Mouse (Mus musculus): ENCODE results near the gene Pole2. TPM values are rescaled to one million over a fixed set of nuclear protein-coding genes. Genes with fewer than 3 reads are reported as not detected.

Gene Pole2
- polyA plus RNA-seq, 1 experiment from 2014 or later: 5.3 TPM

DNA sequence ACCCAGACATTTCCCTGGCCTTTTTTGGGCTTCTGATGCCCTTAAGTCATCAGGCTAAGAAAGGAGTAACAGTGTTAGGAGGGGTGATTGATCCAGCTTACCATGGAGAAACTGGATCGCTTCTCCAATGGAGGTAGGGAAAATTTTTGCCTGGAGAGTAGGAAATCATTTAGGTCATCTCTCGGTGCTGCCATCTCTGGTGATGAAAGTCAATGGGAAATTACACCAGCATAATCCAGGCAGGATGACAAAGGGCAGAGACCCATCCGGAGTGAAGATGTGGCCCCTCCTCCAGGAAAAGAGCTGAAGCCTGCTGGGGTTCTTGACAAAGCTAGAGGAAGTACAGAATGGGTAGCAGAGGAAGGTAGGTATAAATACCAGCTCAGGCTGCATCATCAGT is 10.3 kb upstream of the Pole2 start:
- no peak overlapping the region for H3K4me2 ChIP-seq
- no peak for ATAC-seq (ENCODE audit: low FRiP score, low read depth)
- no peaks in the 10 kb centered on the region for H3K9me3 ChIP-seq
- WGBS: 35% methylated on average over 3 of the region's 3 CpGs
- H3K27ac ChIP-seq (replicated peaks): no peak overlapping the region
- H3K36me3 ChIP-seq: no peaks in the 10 kb centered on the region
- H3K4me1 ChIP-seq (replicated peaks): peaks cover 7% of the 10 kb centered on the region
- no peak overlapping the region for H3K9ac ChIP-seq
- H3K27me3 ChIP-seq: no peaks in the 10 kb centered on the region
- no peak overlapping the region for H3K4me3 ChIP-seq

DNA sequence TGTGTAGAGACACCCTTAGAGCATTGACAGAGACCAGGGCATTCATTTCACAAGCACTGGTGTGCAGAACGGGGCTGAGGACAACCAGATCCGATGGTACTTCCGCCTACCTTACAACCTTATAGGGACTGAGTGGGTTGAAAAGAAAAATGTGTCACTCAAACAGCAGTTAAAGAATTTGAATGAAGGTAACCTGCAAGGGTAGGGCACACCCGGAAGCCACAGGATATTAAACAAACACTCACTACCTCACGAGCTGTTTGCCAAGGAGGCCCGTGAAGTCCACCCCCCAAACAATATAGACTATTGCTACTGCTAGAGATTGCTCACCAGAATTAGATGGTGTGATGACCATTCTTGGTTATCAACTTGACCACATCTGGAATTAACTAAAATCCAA is 7.8 kb upstream of the Pole2 start:
- Histone ChIP-seq H3K36me3 (no peaks in the 10 kb centered on the region), H3K4me3 (no peak overlapping the region), H3K27ac (replicated peaks) (no peak overlapping the region), H3K4me2 (no peak overlapping the region), H3K4me1 (replicated peaks) (peaks cover 2% of the 10 kb centered on the region), H3K9ac (no peak overlapping the region), H3K27me3 (no peaks in the 10 kb centered on the region), H3K9me3 (no peaks in the 10 kb centered on the region)
- WGBS: 93% methylated on average over 6 of the region's 6 CpGs
- no peak for ATAC-seq (ENCODE audit: low FRiP score, low read depth)

DNA sequence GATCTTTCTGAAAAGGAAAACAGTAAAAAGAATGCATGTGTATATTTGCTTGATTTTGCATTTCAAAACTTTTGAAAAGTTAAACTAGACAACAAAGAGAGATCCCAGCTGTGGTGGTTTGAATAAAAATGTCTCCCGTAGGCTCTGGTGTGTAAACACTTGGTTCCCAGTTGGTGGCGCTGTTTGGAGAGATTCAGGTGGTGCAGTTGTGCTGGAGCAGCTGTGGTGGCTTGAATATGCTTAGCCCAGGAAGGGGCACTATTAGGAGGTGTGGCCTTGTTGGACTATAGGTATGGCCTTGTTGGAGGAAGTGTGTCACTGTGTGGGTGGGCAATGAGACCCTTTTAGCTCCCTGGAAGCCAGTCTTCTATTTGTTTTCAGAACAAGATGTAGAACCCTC is 1.3 kb upstream of the Pole2 start:
- Histone ChIP-seq H3K4me3 (no peak overlapping the region), H3K36me3 (no peaks in the 10 kb centered on the region), H3K27ac (replicated peaks) (no peak overlapping the region), H3K9me3 (no peaks in the 10 kb centered on the region), H3K4me1 (replicated peaks) (peaks cover 9% of the 10 kb centered on the region; the same call in 1 of the 2 replicates), H3K27me3 (no peaks in the 10 kb centered on the region), H3K4me2 (no peak overlapping the region), H3K9ac (no peak overlapping the region)
- WGBS: 70% methylated on average over 2 of the region's 2 CpGs
- no peak for ATAC-seq (ENCODE audit: low FRiP score, low read depth)

DNA sequence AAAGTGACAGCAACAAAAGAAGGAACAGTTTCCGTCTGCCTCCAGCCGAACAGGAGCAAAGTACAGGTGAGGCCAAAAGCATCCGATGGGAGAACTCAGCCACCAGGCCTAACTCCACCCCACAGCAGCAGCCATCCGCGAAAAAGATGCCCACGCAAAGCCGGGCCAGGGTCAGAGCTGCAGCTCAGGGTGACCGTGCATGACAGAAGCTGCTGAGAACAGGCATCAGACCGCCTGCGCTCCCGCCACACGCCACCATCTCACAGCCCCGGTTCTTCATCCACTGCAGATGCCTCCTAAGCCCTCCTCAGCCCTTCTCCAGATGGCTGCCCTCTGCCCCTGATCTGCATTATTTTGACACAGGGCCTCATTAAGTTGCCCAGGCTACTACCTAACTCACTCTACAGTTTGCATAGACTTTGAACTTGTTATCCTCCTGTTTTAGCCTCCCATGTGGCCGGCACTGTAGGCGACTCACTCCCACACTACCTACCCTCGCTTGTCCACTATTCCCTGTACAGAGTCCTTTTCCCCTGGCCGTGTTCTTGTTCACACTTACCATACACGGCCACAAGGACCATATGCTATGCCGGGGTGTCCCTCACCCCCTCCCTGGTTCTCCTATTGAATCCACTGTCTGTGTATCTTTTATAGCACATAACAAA is 7.2 kb downstream of the Pole2 start:
- H3K4me2 ChIP-seq: no peak overlapping the region
- H3K4me3 ChIP-seq: no peak overlapping the region
- no peak overlapping the region for H3K27ac ChIP-seq (replicated peaks)
- 91% methylated on average over 19 of the region's 19 CpGs for WGBS
- no peak overlapping the region for H3K9ac ChIP-seq
- H3K9me3 ChIP-seq: no peaks in the 10 kb centered on the region
- ATAC-seq (ENCODE audit: low FRiP score, low read depth): no peak
- H3K4me1 ChIP-seq (replicated peaks): no peaks in the 10 kb centered on the region
- H3K36me3 ChIP-seq: no peaks in the 10 kb centered on the region
- H3K27me3 ChIP-seq: no peaks in the 10 kb centered on the region

DNA sequence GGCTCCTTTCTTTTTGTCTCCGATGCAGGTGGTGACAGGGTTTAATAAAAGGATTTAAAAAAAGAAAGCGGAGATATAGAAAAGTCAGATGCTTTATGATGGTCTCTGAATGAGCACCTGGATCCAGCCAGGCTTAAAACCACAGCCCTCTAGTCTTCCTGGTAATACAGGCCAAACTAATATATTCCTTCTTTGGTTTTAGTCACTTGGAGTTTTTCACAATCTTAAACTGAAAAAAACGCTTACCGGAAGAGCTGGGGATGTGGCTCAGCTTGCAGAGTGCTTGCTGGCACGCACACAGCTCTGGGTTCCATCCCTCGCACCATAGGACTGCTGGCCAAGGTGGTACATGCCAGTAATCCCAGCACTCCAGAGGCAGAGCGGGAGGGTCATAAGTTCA is 11.4 kb downstream of the Pole2 start:
- Histone ChIP-seq H3K36me3 (no peaks in the 10 kb centered on the region), H3K4me2 (no peak overlapping the region), H3K9ac (no peak overlapping the region), H3K27ac (replicated peaks) (no peak overlapping the region), H3K4me1 (replicated peaks) (no peaks in the 10 kb centered on the region), H3K9me3 (no peaks in the 10 kb centered on the region), H3K4me3 (no peak overlapping the region), H3K27me3 (no peaks in the 10 kb centered on the region)
- no peak for ATAC-seq (ENCODE audit: low FRiP score, low read depth)
- WGBS: 93% methylated on average over 7 of the region's 7 CpGs

DNA sequence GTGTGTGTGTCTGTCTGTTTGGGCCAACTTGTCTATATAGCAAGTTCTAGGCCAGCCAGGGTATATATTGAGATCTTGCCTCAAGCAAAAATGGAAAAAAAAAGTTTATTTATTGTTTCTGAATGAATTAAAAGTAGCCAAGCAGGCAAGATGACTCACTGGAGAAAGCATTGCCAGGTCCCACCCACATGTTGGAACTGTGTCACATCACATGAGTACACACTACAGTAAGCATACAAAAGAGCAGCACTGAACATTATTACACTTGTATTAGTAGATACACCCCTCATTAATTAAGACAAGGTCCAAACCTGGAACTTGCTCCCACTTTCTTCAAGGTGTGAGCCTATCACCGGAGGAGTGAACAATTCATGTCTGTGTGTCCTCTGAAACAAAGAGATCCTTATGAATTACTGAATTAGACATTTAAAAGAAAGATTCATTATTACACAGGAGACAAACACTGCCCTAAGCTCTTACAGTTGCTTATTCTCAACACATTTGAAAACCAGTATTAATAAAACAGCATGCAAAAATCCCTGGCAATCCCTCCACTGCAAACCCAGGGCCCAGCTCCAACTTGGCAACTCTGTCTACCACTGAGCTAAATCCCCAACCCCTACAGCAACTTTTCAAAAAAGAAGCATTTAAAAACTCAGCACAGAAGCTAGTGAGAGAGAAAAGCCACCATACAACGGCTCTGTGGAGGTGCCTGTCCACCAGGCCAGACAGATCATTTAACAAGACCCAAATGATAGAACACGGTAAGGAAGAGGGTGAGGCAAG is 12.8 kb downstream of the Pole2 start:
- Histone ChIP-seq H3K27me3 (no peaks in the 10 kb centered on the region), H3K9me3 (no peaks in the 10 kb centered on the region), H3K9ac (no peak overlapping the region), H3K27ac (replicated peaks) (no peak overlapping the region), H3K36me3 (no peaks in the 10 kb centered on the region), H3K4me2 (no peak overlapping the region), H3K4me3 (no peak overlapping the region), H3K4me1 (replicated peaks) (no peaks in the 10 kb centered on the region)
- WGBS: 88% methylated on average over 3 of the region's 3 CpGs
- ATAC-seq (ENCODE audit: low FRiP score, low read depth): no peak

DNA sequence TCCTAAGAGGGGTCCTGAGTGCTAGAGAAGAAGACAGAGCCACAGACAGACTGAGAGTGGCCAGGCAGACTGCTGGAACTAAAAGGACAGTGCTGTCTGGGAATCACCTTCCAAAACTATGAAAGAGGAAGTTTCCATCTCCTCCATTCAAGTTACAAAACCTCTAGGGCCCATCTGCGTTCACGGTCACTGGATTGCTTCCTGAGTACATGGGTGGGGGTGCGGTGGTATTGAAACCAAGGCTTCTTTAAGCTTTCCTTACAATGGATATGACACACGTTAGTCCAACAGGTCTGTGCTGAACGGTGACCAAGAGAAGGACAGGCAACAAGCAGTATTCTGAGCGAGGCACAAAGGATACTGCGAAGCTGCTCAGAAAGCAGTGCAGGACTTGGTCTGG is 13.6 kb downstream of the Pole2 start:
- Histone ChIP-seq H3K27ac (replicated peaks) (no peak overlapping the region), H3K27me3 (no peaks in the 10 kb centered on the region), H3K4me3 (no peak overlapping the region), H3K4me2 (no peak overlapping the region), H3K9me3 (no peaks in the 10 kb centered on the region), H3K36me3 (no peaks in the 10 kb centered on the region), H3K4me1 (replicated peaks) (no peaks in the 10 kb centered on the region), H3K9ac (no peak overlapping the region)
- 95% methylated on average over 7 of the region's 7 CpGs for WGBS
- ATAC-seq (ENCODE audit: low FRiP score, low read depth): no peak

DNA sequence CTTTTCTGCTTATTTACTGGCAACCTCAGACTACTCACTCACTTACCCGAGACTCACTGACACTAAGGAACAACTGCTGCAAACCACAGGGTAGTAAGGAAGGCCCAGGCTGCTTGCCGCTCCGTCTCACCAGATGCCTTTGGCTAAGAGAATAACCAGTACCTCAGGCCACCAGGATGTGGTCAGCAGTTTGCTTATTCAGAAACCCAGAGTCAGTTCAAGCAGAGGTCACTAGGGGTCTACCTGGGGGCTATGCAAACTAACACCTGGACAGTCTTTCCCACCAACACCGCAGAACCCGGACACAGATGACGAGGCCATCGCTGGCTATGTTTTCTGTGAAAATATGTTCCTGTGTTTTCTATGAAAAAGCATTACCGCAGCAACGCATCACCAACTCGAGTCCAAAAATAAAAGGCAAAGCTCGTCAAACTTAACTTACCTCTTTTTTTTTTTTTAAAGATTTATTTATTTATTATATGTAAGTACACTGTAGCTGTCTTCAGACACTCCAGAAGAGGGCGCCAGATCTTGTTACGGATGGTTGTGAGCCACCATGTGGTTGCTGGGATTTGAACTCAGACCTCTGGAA is 14.7 kb downstream of the Pole2 start:
- no peak overlapping the region for H3K27ac ChIP-seq (replicated peaks)

DNA sequence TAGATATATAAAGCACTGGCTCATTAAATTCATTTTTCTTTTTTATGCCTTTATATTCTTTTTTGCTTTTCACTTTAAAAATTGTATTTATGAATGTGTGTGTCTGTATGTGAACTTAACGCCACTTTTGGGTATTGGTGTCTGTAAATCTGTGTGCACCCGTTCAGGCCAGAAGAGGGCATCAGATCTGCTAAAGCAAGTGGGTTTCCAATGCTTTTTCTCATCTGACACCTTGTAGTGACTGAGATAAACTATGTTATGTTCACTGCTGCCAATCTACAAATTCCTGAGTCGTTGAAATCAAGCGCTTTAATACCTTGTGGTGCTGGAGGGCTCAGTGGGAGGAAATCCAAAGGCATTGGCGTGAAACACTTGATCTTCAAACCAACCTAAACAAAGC is 16.9 kb downstream of the Pole2 start:
- 86% methylated on average over 5 of the region's 5 CpGs for WGBS
- Histone ChIP-seq H3K27me3 (no peaks in the 10 kb centered on the region), H3K4me1 (replicated peaks) (no peaks in the 10 kb centered on the region), H3K36me3 (no peaks in the 10 kb centered on the region), H3K4me3 (no peak overlapping the region), H3K9me3 (no peaks in the 10 kb centered on the region), H3K27ac (replicated peaks) (no peak overlapping the region), H3K4me2 (no peak overlapping the region), H3K9ac (no peak overlapping the region)
- ATAC-seq (ENCODE audit: low FRiP score, low read depth): no peak

More for the DNA sequence above, 14.7 kb downstream of the Pole2 start:
- H3K27me3 ChIP-seq: no peaks in the 10 kb centered on the region
- H3K9me3 ChIP-seq: no peaks in the 10 kb centered on the region
- no peaks in the 10 kb centered on the region for H3K36me3 ChIP-seq
- no peak overlapping the region for H3K4me2 ChIP-seq
- no peak for ATAC-seq (ENCODE audit: low FRiP score, low read depth)
- 95% methylated on average over 13 of the region's 13 CpGs for WGBS
- H3K9ac ChIP-seq: no peak overlapping the region
- no peak overlapping the region for H3K4me3 ChIP-seq
- no peaks in the 10 kb centered on the region for H3K4me1 ChIP-seq (replicated peaks)

DNA sequence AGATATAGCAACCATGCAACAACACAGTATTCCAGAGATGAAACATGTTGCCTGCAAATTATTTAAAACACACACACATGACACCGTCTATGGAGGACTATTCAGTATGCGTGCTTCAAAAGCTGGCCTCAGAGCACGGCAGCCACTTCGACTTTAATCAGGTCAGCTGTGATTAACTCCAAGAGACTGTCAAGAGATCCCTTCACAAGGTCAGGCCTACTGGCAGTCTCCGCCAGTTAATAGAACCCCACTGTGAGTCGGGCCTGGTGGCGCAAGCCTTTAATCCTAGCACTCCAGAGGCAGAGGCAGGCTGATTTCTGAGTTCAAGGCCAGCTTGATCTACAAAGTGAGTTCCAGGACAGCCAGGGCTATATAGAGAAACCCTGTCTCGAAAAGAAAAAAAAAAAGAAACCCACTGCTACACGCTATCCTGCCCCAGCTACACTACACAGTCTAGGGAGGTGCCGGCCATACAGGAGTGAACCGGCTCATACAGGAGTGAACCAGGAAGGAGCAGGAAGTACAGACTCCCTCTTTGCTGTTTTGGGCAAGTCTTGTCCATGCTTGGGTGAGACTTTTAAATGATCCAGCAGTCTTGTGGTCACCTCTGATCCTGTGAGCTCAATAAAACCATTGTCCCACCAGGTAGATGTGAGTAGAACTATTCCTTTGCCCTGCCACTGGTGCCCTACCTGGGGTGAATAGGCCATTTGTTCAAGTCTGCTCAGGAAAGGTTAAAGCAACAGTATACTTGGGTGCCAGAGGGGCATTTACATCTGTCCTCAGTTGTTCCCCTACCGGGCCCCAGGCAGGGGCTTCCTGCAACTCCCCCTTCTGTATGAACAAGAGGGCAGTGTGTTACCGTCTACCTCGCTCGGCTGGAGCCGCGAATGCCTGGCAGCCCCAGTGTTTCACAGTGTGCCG is 17.7 kb downstream of the Pole2 start:
- WGBS: 91% methylated on average over 18 of the region's 18 CpGs
- Histone ChIP-seq H3K4me2 (no peak overlapping the region), H3K36me3 (no peaks in the 10 kb centered on the region), H3K9me3 (no peaks in the 10 kb centered on the region), H3K4me3 (no peak overlapping the region), H3K9ac (no peak overlapping the region), H3K27ac (replicated peaks) (no peak overlapping the region), H3K27me3 (no peaks in the 10 kb centered on the region), H3K4me1 (replicated peaks) (no peaks in the 10 kb centered on the region)
- ATAC-seq (ENCODE audit: low FRiP score, low read depth): no peak

DNA sequence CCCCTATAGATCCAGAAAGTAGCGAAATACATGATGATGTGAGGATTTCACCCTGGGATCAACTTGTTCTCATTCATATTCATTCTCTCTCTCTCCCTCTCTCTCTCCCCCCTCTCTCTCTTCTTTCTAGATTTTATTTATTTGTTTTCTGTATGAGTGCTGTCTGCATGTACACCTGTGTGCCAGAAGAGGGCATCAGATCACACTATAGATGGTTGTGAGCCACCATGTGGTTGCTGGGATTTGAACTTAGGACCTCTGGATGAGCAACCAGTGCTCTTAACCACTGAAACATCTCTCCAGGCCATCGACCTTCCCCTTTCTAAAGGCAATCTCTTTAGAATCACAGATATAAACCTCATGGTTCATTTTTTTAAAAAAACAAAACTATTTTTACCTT is 19.5 kb downstream of the Pole2 start:
- no peaks in the 10 kb centered on the region for H3K9me3 ChIP-seq
- no peaks in the 10 kb centered on the region for H3K27me3 ChIP-seq
- no peaks in the 10 kb centered on the region for H3K36me3 ChIP-seq
- H3K27ac ChIP-seq (replicated peaks): no peak overlapping the region
- no peak overlapping the region for H3K4me2 ChIP-seq
- 91% methylated on average over 2 of the region's 2 CpGs for WGBS
- ATAC-seq (ENCODE audit: low FRiP score, low read depth): no peak
- no peaks in the 10 kb centered on the region for H3K4me1 ChIP-seq (replicated peaks)
- no peak overlapping the region for H3K4me3 ChIP-seq
- no peak overlapping the region for H3K9ac ChIP-seq

DNA sequence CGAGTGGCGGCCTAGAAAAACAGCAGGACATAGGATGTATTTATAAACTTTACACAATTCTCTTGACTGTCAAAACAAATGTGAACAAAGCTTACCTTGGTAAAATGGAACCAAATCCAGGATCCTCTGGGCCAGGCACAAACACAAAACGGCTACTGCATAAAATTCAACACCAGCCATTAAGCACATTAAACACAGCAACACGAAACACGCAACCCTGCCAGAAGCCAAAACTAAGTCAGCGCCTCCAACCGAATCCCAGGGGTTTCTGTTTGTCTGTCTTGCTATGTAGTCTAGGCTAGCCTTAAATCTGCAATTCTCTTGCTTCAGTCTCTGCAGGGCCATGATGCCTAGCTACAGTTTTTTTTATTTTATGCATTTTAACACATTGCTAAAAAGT is 20.1 kb downstream of the Pole2 start:
- ATAC-seq (ENCODE audit: low FRiP score, low read depth): no peak
- no peaks in the 10 kb centered on the region for H3K9me3 ChIP-seq
- no peak overlapping the region for H3K4me3 ChIP-seq
- no peaks in the 10 kb centered on the region for H3K27me3 ChIP-seq
- no peak overlapping the region for H3K9ac ChIP-seq
- H3K27ac ChIP-seq (replicated peaks): no peak overlapping the region
- 93% methylated on average over 7 of the region's 7 CpGs for WGBS
- no peaks in the 10 kb centered on the region for H3K4me1 ChIP-seq (replicated peaks)
- H3K36me3 ChIP-seq: no peaks in the 10 kb centered on the region
- no peak overlapping the region for H3K4me2 ChIP-seq
